Mouse (Mus musculus) C2C12 (cell line): ENCODE results near the gene Timm13. TPM values are rescaled to one million over a fixed set of nuclear protein-coding genes. Genes with fewer than 3 reads are reported as not detected.
A peak's percentile ranks its signal among the peaks of the same experiment; 100 is the strongest.

ENCODE experiments used
- H3K27me3 ChIP-seq: one replicate; pipeline ENCODE4 v1.6.1; 2011; ENCODE audit not compliant: control insufficient read depth, insufficient read depth, insufficient read length
- H3K36me3 ChIP-seq: one replicate; pipeline ENCODE4 v1.6.1; 2011; ENCODE audit not compliant: control insufficient read depth, insufficient read depth
- H3K4me3 ChIP-seq: one replicate; pipeline ENCODE4 v1.5.1; 2011; ENCODE audit warnings: mild to moderate bottlenecking, control low read depth; ENCODE audit not compliant: poor library complexity, insufficient read depth, severe bottlenecking
- H3K79me2 ChIP-seq: one replicate; pipeline ENCODE4 v1.6.1; 2011; ENCODE audit not compliant: control insufficient read depth, insufficient read depth
- H3K79me3 ChIP-seq: one replicate; pipeline ENCODE4 v1.6.1; 2011; ENCODE audit warnings: low read depth, control low read depth
- H3ac ChIP-seq: one replicate; pipeline ENCODE3; 2011; ENCODE audit warnings: low read depth; ENCODE audit not compliant: control insufficient read depth, insufficient read length
- CEBPB ChIP-seq: IDR thresholded peaks from one replicate; pipeline ENCODE4 v1.6.1; 2011; ENCODE audit warnings: low read depth, mild to moderate bottlenecking, control low read depth, moderate library complexity
- CTCF ChIP-seq: IDR thresholded peaks from one replicate; pipeline ENCODE4 v1.5.1; 2011; ENCODE audit not compliant: control insufficient read depth, insufficient read depth, insufficient read length
- FOSL1 ChIP-seq: IDR thresholded peaks from one replicate; pipeline ENCODE4 v1.8.0; 2011; ENCODE audit warnings: mild to moderate bottlenecking, low read length; ENCODE audit not compliant: poor library complexity, insufficient read depth, severe bottlenecking
- MAX ChIP-seq: IDR thresholded peaks from one replicate; pipeline ENCODE4 v1.6.1; 2011; ENCODE audit warnings: mild to moderate bottlenecking, control low read depth
- MYOD1 ChIP-seq: IDR thresholded peaks from one replicate; pipeline ENCODE4 v1.6.1; 2011; ENCODE audit warnings: low read depth; ENCODE audit not compliant: control insufficient read depth, insufficient read length
- MYOG ChIP-seq: IDR thresholded peaks from one replicate; pipeline ENCODE4 v1.6.1; 2011; ENCODE audit not compliant: control insufficient read depth, insufficient read length; ENCODE audit errors: extremely low read depth
- USF1 ChIP-seq: IDR thresholded peaks from one replicate; pipeline ENCODE4 v1.6.1; 2011; ENCODE audit warnings: low read depth, mild to moderate bottlenecking, control low read depth, moderate library complexity
- polyA plus RNA-seq: library from polyadenylated mRNA; unstranded; fragments of >200 nt; fragmentation: generic; extraction: Trizol; gene quantifications from one replicate; pipeline ENCODE4 v1.2.1, GENCODE M21; 2012; ENCODE audit warnings: missing spikeins

Timm13 gene
- polyA plus RNA-seq, 1 experiment, result 263 TPM

- Histone ChIP-seq H3K79me2 (peaks cover 73% of the 10 kb centered on the region), H3ac (no peak overlapping the region), H3K4me3 (no peak overlapping the region), H3K79me3 (peaks cover 35% of the 10 kb centered on the region), H3K36me3 (peaks cover 15% of the 10 kb centered on the region), H3K27me3 (no peaks in the 10 kb centered on the region)
- TF ChIP-seq MYOD1, result no peak
- no peak for TF ChIP-seq CTCF
- TF ChIP-seq MYOG, result no peak
- TF ChIP-seq CEBPB, result no peak
- TF ChIP-seq FOSL1, result no peak
- TF ChIP-seq MAX, result no peak
- no peak for TF ChIP-seq USF1
These were observed 43.4 kb downstream of the Timm13 start for GRCm38 (mm10) chr10:80857386-80857785.

- Histone ChIP-seq H3ac (peak overlapping the region; percentile 5), H3K36me3 (peaks cover 18% of the 10 kb centered on the region), H3K79me3 (peaks cover 35% of the 10 kb centered on the region), H3K27me3 (no peaks in the 10 kb centered on the region), H3K4me3 (no peak overlapping the region), H3K79me2 (peaks cover 73% of the 10 kb centered on the region)
- no peak for TF ChIP-seq CTCF
- no peak for TF ChIP-seq MYOG
- no peak for TF ChIP-seq MAX
- TF ChIP-seq CEBPB, result no peak
These were observed 43.9 kb downstream of the Timm13 start for GRCm38 (mm10) chr10:80856908-80857307.

- H3K36me3 ChIP-seq, result peaks cover 21% of the 10 kb centered on the region
- peaks cover 73% of the 10 kb centered on the region for H3K79me2 ChIP-seq
- peak overlapping the region; percentile 98 for H3K4me3 ChIP-seq
- H3ac ChIP-seq, result no peak overlapping the region
- peaks cover 35% of the 10 kb centered on the region for H3K79me3 ChIP-seq
- TF ChIP-seq CEBPB, result no peak
- peak; percentile 31 for TF ChIP-seq USF1
- TF ChIP-seq FOSL1, result no peak
- TF ChIP-seq MYOG, result no peak
- TF ChIP-seq CTCF, result no peak
- TF ChIP-seq MAX, result peak; percentile 94
- no peak for TF ChIP-seq MYOD1
- no peaks in the 10 kb centered on the region for H3K27me3 ChIP-seq
These were observed 44.5 kb downstream of the Timm13 start for GRCm38 (mm10) chr10:80856267-80856666.

- Histone ChIP-seq H3K4me3 (peak overlapping the region; percentile 98), H3ac (peak overlapping the region; percentile 80), H3K79me2 (peaks cover 73% of the 10 kb centered on the region), H3K79me3 (peaks cover 35% of the 10 kb centered on the region), H3K36me3 (peaks cover 27% of the 10 kb centered on the region), H3K27me3 (no peaks in the 10 kb centered on the region)
- no peak for TF ChIP-seq CTCF
- no peak for TF ChIP-seq USF1
- no peak for TF ChIP-seq MYOG
- no peak for TF ChIP-seq MAX
- no peak for TF ChIP-seq MYOD1
- TF ChIP-seq FOSL1, result no peak
- no peak for TF ChIP-seq CEBPB
These were observed 45.1 kb downstream of the Timm13 start for GRCm38 (mm10) chr10:80855749-80856073.

- H3K27me3 ChIP-seq, result no peaks in the 10 kb centered on the region
- peaks cover 35% of the 10 kb centered on the region for H3K79me3 ChIP-seq
- TF ChIP-seq MAX (no peak), FOSL1 (no peak), CEBPB (no peak), MYOD1 (no peak), MYOG (no peak), USF1 (no peak), CTCF (no peak)
- H3K4me3 ChIP-seq, result peak within 1 kb of the TSS; percentile 98
- peaks cover 73% of the 10 kb centered on the region for H3K79me2 ChIP-seq
- H3ac ChIP-seq, result peak within 1 kb of the TSS; percentile 98
- H3K36me3 ChIP-seq, result peaks cover 29% of the 10 kb centered on the region
These were observed 45.6 kb downstream of the Timm13 start, which contains the start of the genes Lsm7 and Sppl2b for GRCm38 (mm10) chr10:80854913-80855748. Lsm7 (minus strand) TSS chr10:80855209. Sppl2b (plus strand) TSS chr10:80855275.

Other genes starting within 250 kb of the Timm13 start
- 53.8 TPM for gene Btbd2, start 243.9 kb downstream of the Timm13 start, polyA plus RNA-seq
- 61.4 TPM for gene Mknk2, start 222.9 kb downstream of the Timm13 start, polyA plus RNA-seq
- 34.2 TPM for gene Mob3a, start 199.0 kb downstream of the Timm13 start, polyA plus RNA-seq
- gene Izumo4, start 198.8 kb downstream of the Timm13 start, polyA plus RNA-seq, result 0.43 TPM
- gene Ap3d1, start 158.7 kb downstream of the Timm13 start, polyA plus RNA-seq, result 51.3 TPM
- gene Dot1l, start 145.8 kb downstream of the Timm13 start, polyA plus RNA-seq, result 19.1 TPM
- 106 TPM for gene Sf3a2, start 102.8 kb downstream of the Timm13 start, polyA plus RNA-seq
- 74.8 TPM for gene Plekhj1, start 102.3 kb downstream of the Timm13 start, polyA plus RNA-seq
- 0.87 TPM for gene Amh, start 95.7 kb downstream of the Timm13 start, polyA plus RNA-seq
- 29.2 TPM for gene Jsrp1, start 87.5 kb downstream of the Timm13 start, polyA plus RNA-seq
- 1,494 TPM for gene Oaz1, start 74.3 kb downstream of the Timm13 start, polyA plus RNA-seq
- gene Lingo3, start 56.9 kb downstream of the Timm13 start, polyA plus RNA-seq, result 0.05 TPM
- 297 TPM for gene Lsm7, start 45.8 kb downstream of the Timm13 start, polyA plus RNA-seq
- 31.2 TPM for gene Sppl2b, start 45.7 kb downstream of the Timm13 start, polyA plus RNA-seq
- 0.02 TPM for gene Tmprss9, start 29.1 kb downstream of the Timm13 start, polyA plus RNA-seq
- gene Lmnb2, start 17.3 kb upstream of the Timm13 start, polyA plus RNA-seq, result 66.4 TPM
- gene Gadd45b, start 29.1 kb upstream of the Timm13 start, polyA plus RNA-seq, result 37.2 TPM
- 0.25 TPM for gene Gng7, start 114.0 kb upstream of the Timm13 start, polyA plus RNA-seq
- 0.28 TPM for gene Diras1, start 124.7 kb upstream of the Timm13 start, polyA plus RNA-seq
- 11.6 TPM for gene Slc39a3, start 136.5 kb upstream of the Timm13 start, polyA plus RNA-seq
- 154 TPM for gene Sgta, start 159.2 kb upstream of the Timm13 start, polyA plus RNA-seq
- 67.3 TPM for gene Thop1, start 169.1 kb upstream of the Timm13 start, polyA plus RNA-seq
- 0.06 TPM for gene Creb3l3, start 197.9 kb upstream of the Timm13 start, polyA plus RNA-seq
- 92.2 TPM for gene Map2k2, start 204.9 kb upstream of the Timm13 start, polyA plus RNA-seq
- 19.9 TPM for gene Zbtb7a, start 234.3 kb upstream of the Timm13 start, polyA plus RNA-seq